Mouse (Mus musculus) testis, adult 2 months (tissue): ENCODE data around the gene Ctnnd2.

Source experiments
- CTCF ChIP-seq: fragments of 200-500 bp; IDR thresholded peaks from 2 replicates; pipeline ENCODE4 v1.5.1; 2012; ENCODE audit warnings: low read depth, mild to moderate bottlenecking, inconsistent platforms, low read length, moderate library complexity; ENCODE audit not compliant: control insufficient read depth, insufficient read depth, insufficient replicate concordance
- POLR2A ChIP-seq: fragments of 200-500 bp; IDR thresholded peaks from 2 replicates; pipeline ENCODE4 v1.6.1; 2012; ENCODE audit warnings: low read depth, mild to moderate bottlenecking, inconsistent platforms, low read length, moderate library complexity; ENCODE audit not compliant: control insufficient read depth

DNA sequence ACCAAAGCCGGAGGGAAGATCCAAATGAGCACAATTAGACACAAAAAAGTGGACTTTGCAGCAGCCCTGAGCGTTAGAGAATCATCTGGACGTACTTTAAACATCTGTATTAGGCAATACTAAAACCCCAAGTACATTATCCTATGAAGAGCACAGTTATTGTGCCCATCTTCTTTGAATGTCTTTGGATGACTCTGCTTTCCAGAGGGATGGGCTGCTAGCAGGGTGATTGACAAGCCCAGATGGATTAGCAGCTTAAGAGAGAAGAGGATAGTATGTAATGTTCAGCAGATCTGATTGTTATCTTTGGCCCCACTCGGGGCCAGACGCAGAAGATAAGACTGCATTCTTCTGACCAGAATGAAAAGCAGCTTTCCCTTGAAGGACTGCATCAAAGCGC, 214.9 kb downstream of the Ctnnd2 start:
- no peak for TF ChIP-seq POLR2A
- TF ChIP-seq CTCF, result no peak
